Mouse (Mus musculus) limb, embryonic 14.5 days (tissue): Measurements from ENCODE around the gene Gm13889. TPM values are rescaled to one million over a fixed set of nuclear protein-coding genes. Genes with fewer than 3 reads are reported as not detected.

Experiments
- ATAC-seq: fragments of 200-750 bp; cut with Nextera tagmentation; 2 replicates; pipeline ENCODE4 v1.8.0; 2017; ENCODE audit warnings: low read depth, moderate number of reproducible peaks, moderate TSS enrichment; ENCODE audit not compliant: low FRiP score
- DNase-seq: peaks from one replicate; pipeline ENCODE4 v3.0.0-alpha.2; 2015; ENCODE audit warnings: low spot score
- H3K27ac ChIP-seq: fragments of 300-500 bp; sonication (generic); replicated peaks from 2 replicates; pipeline ENCODE4 v1.5.1; 2014; ENCODE audit warnings: low read depth, mild to moderate bottlenecking, low read length, moderate library complexity, mixed read lengths
- H3K27me3 ChIP-seq: fragments of 300-500 bp; sonication (generic); 2 replicates; pipeline ENCODE4 v1.6.1; 2014; ENCODE audit warnings: low read length, mixed read lengths; ENCODE audit not compliant: control insufficient read depth, insufficient read depth
- H3K36me3 ChIP-seq: fragments of 300-500 bp; sonication (generic); 2 replicates; pipeline ENCODE4 v1.6.1; 2014; ENCODE audit warnings: mild to moderate bottlenecking, low read length, moderate library complexity, mixed read lengths; ENCODE audit not compliant: control insufficient read depth, insufficient read depth
- H3K4me1 ChIP-seq: fragments of 300-500 bp; sonication (generic); 2 replicates; pipeline ENCODE4 v1.6.1; 2014; ENCODE audit warnings: antibody characterized with exemption, low read length, mixed read lengths; ENCODE audit not compliant: control insufficient read depth, insufficient read depth
- H3K4me2 ChIP-seq: fragments of 300-500 bp; sonication (generic); replicated peaks from 2 replicates; pipeline ENCODE4 v1.6.1; 2014; ENCODE audit warnings: low read depth, mild to moderate bottlenecking, low read length, moderate library complexity; ENCODE audit not compliant: severe bottlenecking
- H3K4me3 ChIP-seq: fragments of 300-500 bp; sonication (generic); replicated peaks from 2 replicates; pipeline ENCODE4 v1.5.1; 2014; ENCODE audit warnings: low read length
- H3K9ac ChIP-seq: fragments of 300-500 bp; sonication (generic); 2 replicates; pipeline ENCODE4 v1.6.1; 2014; ENCODE audit warnings: mild to moderate bottlenecking, low read depth, low read length, moderate library complexity; ENCODE audit not compliant: severe bottlenecking
- H3K9me3 ChIP-seq: fragments of 300-500 bp; sonication (generic); 2 replicates; pipeline ENCODE4 v1.6.1; 2016; ENCODE audit warnings: low read length; ENCODE audit not compliant: control insufficient read depth
- POLR2A ChIP-seq: fragments of 200-500 bp; IDR thresholded peaks from 2 replicates; pipeline ENCODE4 v1.8.0; 2012; ENCODE audit warnings: inconsistent platforms, mild to moderate bottlenecking, moderate library complexity, borderline replicate concordance; ENCODE audit not compliant: insufficient read depth, insufficient read length; ENCODE audit errors: extremely low read depth
- WGBS: fragments of 180-500 bp; shearing (Covaris S2); extraction: QIAGEN DNeasy Blood & Tissue Kit; methylation state at CpG from one replicate; pipeline ENCODE4 v1.1.7; 2014; 5-methylcytosine and 5-hydroxymethylcytosine counted together
- polyA plus RNA-seq, 2 experiments: library from polyadenylated mRNA; depleted of rRNA in 1 of 2; stranded (reverse) in 1 of 2; unstranded in 1 of 2; fragments of >200 nt; fragmentation: Nextera tagmentation in 1 of 2; extraction: Ambion mirVana in 1 of 2; gene quantifications; 2 replicates each; pipeline versions ENCODE4 v1.2.1 to v1.2.3; 2012 to 2014

Gene Gm13889
- polyA plus RNA-seq, 2 experiments = 5.7 to 7.7 TPM

- H3K27ac ChIP-seq = no peak overlapping the region
- H3K27me3 ChIP-seq = peaks cover 51% of the 10 kb centered on the region
- ATAC-seq (no peak), DNase-seq (no peak)
- H3K4me2 ChIP-seq = no peak overlapping the region
- H3K4me3 ChIP-seq = no peak overlapping the region
- H3K9ac ChIP-seq = no peak overlapping the region
- H3K36me3 ChIP-seq = no peaks in the 10 kb centered on the region
- WGBS = 79% methylated on average over 3 of the region's 3 CpGs
- no peak for TF ChIP-seq POLR2A
- no peaks in the 10 kb centered on the region for H3K9me3 ChIP-seq
- 0 out of 2 replicates have a peak, but pooled peaks cover 2% of the 10 kb centered on the region for H3K4me1 ChIP-seq
These were observed 1.2 kb upstream of the Gm13889 start for GRCm38 (mm10) chr2:93958216-93958615.

- no peak for TF ChIP-seq POLR2A
- DNase-seq (no peak), ATAC-seq (no peak)
- peaks cover 52% of the 10 kb centered on the region for H3K27me3 ChIP-seq
- H3K4me2 ChIP-seq = no peak overlapping the region
- H3K4me3 ChIP-seq = no peak overlapping the region
- H3K36me3 ChIP-seq = no peaks in the 10 kb centered on the region
- H3K4me1 ChIP-seq = 0 out of 2 replicates have a peak, but pooled peaks cover 2% of the 10 kb centered on the region
- no peak overlapping the region for H3K9ac ChIP-seq
- H3K27ac ChIP-seq = no peak overlapping the region
- 45% methylated on average over 8 of the region's 8 CpGs for WGBS
- no peaks in the 10 kb centered on the region for H3K9me3 ChIP-seq
These were observed 779 bp upstream of the Gm13889 start for GRCm38 (mm10) chr2:93957785-93958175.

GRCm38 (mm10) chr2:93956331-93956801 lies 635 bp downstream of the Gm13889 start:
- Histone ChIP-seq H3K27ac (no peak overlapping the region), H3K9ac (peak overlapping the region; percentile 57)
- peak; percentile 58 for ATAC-seq

GRCm38 (mm10) chr2:93955886-93956285 lies 1.1 kb downstream of the Gm13889 start:
- no peak overlapping the region for H3K27ac ChIP-seq
- H3K4me1 ChIP-seq = 0 out of 2 replicates have a peak, but pooled peaks cover 2% of the 10 kb centered on the region
- H3K9ac ChIP-seq = peak overlapping the region; percentile 57
- H3K27me3 ChIP-seq = peaks cover 52% of the 10 kb centered on the region
- no peaks in the 10 kb centered on the region for H3K9me3 ChIP-seq
- H3K36me3 ChIP-seq = no peaks in the 10 kb centered on the region
- WGBS = under 1% methylated on average over 25 of the region's 31 CpGs
- H3K4me2 ChIP-seq = peak overlapping the region; percentile 97
- no peak for DNase-seq
- ATAC-seq = no peak
- peak overlapping the region; percentile 54 for H3K4me3 ChIP-seq
- no peak for TF ChIP-seq POLR2A

More at GRCm38 (mm10) chr2:93956331-93956801, 635 bp downstream of the Gm13889 start:
- Histone ChIP-seq H3K4me2 (peak overlapping the region; percentile 97), H3K9me3 (no peaks in the 10 kb centered on the region), H3K4me3 (peak overlapping the region; percentile 54), H3K27me3 (peaks cover 52% of the 10 kb centered on the region), H3K36me3 (no peaks in the 10 kb centered on the region), H3K4me1 (0 out of 2 replicates have a peak, but pooled peaks cover 2% of the 10 kb centered on the region)
- no peak for TF ChIP-seq POLR2A
- DNase-seq = no peak
- WGBS = 8% methylated on average over 24 of the region's 44 CpGs

GRCm38 (mm10) chr2:93954781-93955578 lies 2.0 kb downstream of the Gm13889 start:
- Histone ChIP-seq H3K27me3 (peaks cover 52% of the 10 kb centered on the region), H3K4me2 (peak overlapping the region; percentile 97), H3K9ac (no peak overlapping the region), H3K4me3 (peak overlapping the region; percentile 54), H3K4me1 (0 out of 2 replicates have a peak, but pooled peaks cover 2% of the 10 kb centered on the region), H3K27ac (no peak overlapping the region), H3K9me3 (no peaks in the 10 kb centered on the region), H3K36me3 (no peaks in the 10 kb centered on the region)
- ATAC-seq (no peak), DNase-seq (no peak)
- 2% methylated on average over 32 of the region's 32 CpGs for WGBS
- TF ChIP-seq POLR2A = no peak
